Mouse (Mus musculus): Measurements from ENCODE around the gene Nlk. TPM values are rescaled to one million over a fixed set of nuclear protein-coding genes. Genes with fewer than 3 reads are reported as not detected.
"Not testable (repeated sequence)": the region's sequence is repeated elsewhere in the genome, so short reads cannot be mapped to it uniquely, and the experiment has no call there.

Nlk gene
- polyA plus RNA-seq, 1 experiment, result 9.8 TPM

GRCm38 (mm10) chr11:78598763-78599415 is 98.3 kb downstream of the Nlk start:
- H3K4me1 ChIP-seq (ENCODE audit: control insufficient read depth, insufficient read depth, insufficient read length, low read length), result peaks cover 14% of the 10 kb centered on the region; the same call in 1 of the 2 replicates
- no peak overlapping the region for H3K27ac ChIP-seq (ENCODE audit: insufficient read depth, low read depth, low read length)
- no peak overlapping the region for H3K4me3 ChIP-seq (ENCODE audit: low read depth, low read length)
- no peaks in the 10 kb centered on the region for H3K36me3 ChIP-seq (ENCODE audit: control insufficient read depth, insufficient read depth, low read length)
- 47% methylated on average over 3 of the region's 3 CpGs for WGBS
- H3K27me3 ChIP-seq (ENCODE audit: control insufficient read depth, insufficient read depth, low read length), result no peaks in the 10 kb centered on the region
- no peak for TF ChIP-seq CTCF (IDR thresholded peaks at IDR 0.05; ENCODE audit: extremely low read depth, insufficient read length, insufficient replicate concordance, low read depth, low read length)
- TF ChIP-seq POLR2A (IDR thresholded peaks at IDR 0.05; ENCODE audit: low read depth, low read length), result no peak

DNA sequence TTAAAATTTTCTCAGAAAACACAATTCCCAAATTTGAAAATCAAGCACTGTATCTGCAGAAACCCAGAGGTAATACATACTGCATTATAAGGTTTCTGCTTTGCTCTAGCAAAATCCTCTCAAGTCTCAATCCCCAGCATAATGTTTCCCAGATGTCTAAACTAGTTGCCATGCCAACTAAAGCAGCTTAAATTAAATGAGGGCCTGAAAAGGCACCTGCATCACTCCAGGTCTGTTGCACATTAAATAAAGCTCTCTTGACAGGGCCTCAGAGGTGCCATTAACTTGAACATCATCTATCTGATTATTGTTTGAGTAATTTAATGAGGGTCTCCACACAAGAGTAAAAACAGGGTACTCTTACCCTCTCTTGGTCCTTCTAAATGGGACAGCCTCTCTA is 100.4 kb downstream of the Nlk start:
- TF ChIP-seq CTCF (IDR thresholded peaks at IDR 0.05; ENCODE audit: extremely low read depth, insufficient read length, insufficient replicate concordance, low read depth, low read length) (no peak), POLR2A (IDR thresholded peaks at IDR 0.05; ENCODE audit: low read depth, low read length) (no peak)
- Histone ChIP-seq H3K4me3 (ENCODE audit: low read depth, low read length) (no peak overlapping the region), H3K4me1 (ENCODE audit: control insufficient read depth, insufficient read depth, insufficient read length, low read length) (peaks cover 14% of the 10 kb centered on the region; the same call in 1 of the 2 replicates), H3K27me3 (ENCODE audit: control insufficient read depth, insufficient read depth, low read length) (no peaks in the 10 kb centered on the region), H3K27ac (ENCODE audit: insufficient read depth, low read depth, low read length) (no peak overlapping the region), H3K36me3 (ENCODE audit: control insufficient read depth, insufficient read depth, low read length) (no peaks in the 10 kb centered on the region)

DNA sequence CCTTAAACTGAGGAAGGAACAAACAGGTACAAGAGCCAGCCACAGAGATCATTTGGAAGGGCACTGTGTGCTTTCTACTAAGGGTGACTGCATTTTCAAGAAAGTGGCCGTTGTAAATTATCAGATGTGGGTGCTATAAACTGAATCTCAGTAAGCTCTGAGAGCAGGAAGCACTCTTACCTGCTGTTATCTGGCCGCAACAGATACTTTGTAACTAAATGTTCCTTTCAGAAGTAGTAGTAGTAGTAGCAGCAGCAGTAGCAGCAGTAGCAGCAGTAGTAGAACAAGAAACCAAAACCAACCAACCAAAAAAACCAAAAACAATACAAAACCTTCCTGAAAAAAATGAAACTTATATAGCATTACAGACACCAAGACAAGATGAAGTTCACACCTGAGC is 101.4 kb downstream of the Nlk start:
- Histone ChIP-seq H3K36me3 (ENCODE audit: control insufficient read depth, insufficient read depth, low read length) (no peaks in the 10 kb centered on the region), H3K27me3 (ENCODE audit: control insufficient read depth, insufficient read depth, low read length) (no peaks in the 10 kb centered on the region), H3K4me1 (ENCODE audit: control insufficient read depth, insufficient read depth, insufficient read length, low read length) (peaks cover 14% of the 10 kb centered on the region; the same call in 1 of the 2 replicates), H3K4me3 (ENCODE audit: low read depth, low read length) (no peak overlapping the region), H3K27ac (ENCODE audit: insufficient read depth, low read depth, low read length) (peak overlapping the region; percentile 39)
- 37% methylated on average over 2 of the region's 2 CpGs for WGBS
- TF ChIP-seq POLR2A (IDR thresholded peaks at IDR 0.05; ENCODE audit: low read depth, low read length) (no peak), CTCF (IDR thresholded peaks at IDR 0.05; ENCODE audit: extremely low read depth, insufficient read length, insufficient replicate concordance, low read depth, low read length) (no peak)

- TF ChIP-seq POLR2A (IDR thresholded peaks at IDR 0.05; ENCODE audit: low read depth, low read length), result no peak
- no peak for TF ChIP-seq CTCF (IDR thresholded peaks at IDR 0.05; ENCODE audit: extremely low read depth, insufficient read length, insufficient replicate concordance, low read depth, low read length)
- no peaks in the 10 kb centered on the region for H3K27me3 ChIP-seq (ENCODE audit: control insufficient read depth, insufficient read depth, low read length)
- whole genome bisulfite sequencing, result 83% methylated on average over 6 of the region's 6 CpGs
- no peak overlapping the region for H3K27ac ChIP-seq (ENCODE audit: insufficient read depth, low read depth, low read length)
- H3K4me1 ChIP-seq (ENCODE audit: control insufficient read depth, insufficient read depth, insufficient read length, low read length), result peaks cover 12% of the 10 kb centered on the region; the same call in 1 of the 2 replicates
- no peak overlapping the region for H3K4me3 ChIP-seq (ENCODE audit: low read depth, low read length)
- H3K36me3 ChIP-seq (ENCODE audit: control insufficient read depth, insufficient read depth, low read length), result no peaks in the 10 kb centered on the region
Measured at GRCm38 (mm10) chr11:78594271-78594964, 102.8 kb downstream of the Nlk start.

DNA sequence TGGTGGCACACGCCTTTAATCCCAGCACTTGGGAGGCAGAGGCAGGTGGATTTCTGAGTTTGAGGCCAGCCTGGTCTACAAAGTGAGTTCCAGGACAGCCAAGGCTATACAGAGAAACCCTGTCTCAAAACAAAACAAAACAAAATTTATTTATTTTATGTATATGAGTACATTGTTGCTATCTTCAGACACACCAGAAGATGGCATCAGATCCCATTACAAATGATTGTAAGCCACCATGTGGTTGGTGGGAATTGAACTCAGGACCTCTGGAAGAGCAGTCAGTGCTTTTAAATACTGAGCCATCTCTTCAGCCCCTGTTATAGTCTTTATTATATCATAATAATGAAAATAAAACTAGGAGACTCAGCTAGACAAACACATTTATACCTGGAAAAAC is 109.5 kb downstream of the Nlk start:
- not testable (repeated sequence) for H3K27ac ChIP-seq (ENCODE audit: insufficient read depth, low read depth, low read length); H3K4me1 ChIP-seq (ENCODE audit: control insufficient read depth, insufficient read depth, insufficient read length, low read length); H3K27me3 ChIP-seq (ENCODE audit: control insufficient read depth, insufficient read depth, low read length); H3K4me3 ChIP-seq (ENCODE audit: low read depth, low read length)
- H3K36me3 ChIP-seq (ENCODE audit: control insufficient read depth, insufficient read depth, low read length), result peaks cover 13% of the 10 kb centered on the region
- WGBS, result 93% methylated on average over 1 of the region's 1 CpGs

- Histone ChIP-seq H3K4me1 (ENCODE audit: control insufficient read depth, insufficient read depth, insufficient read length, low read length) (no peaks in the 10 kb centered on the region), H3K27ac (ENCODE audit: insufficient read depth, low read depth, low read length) (no peak overlapping the region), H3K36me3 (ENCODE audit: control insufficient read depth, insufficient read depth, low read length) (peaks cover 18% of the 10 kb centered on the region), H3K4me3 (ENCODE audit: low read depth, low read length) (no peak overlapping the region), H3K27me3 (ENCODE audit: control insufficient read depth, insufficient read depth, low read length) (no peaks in the 10 kb centered on the region)
- TF ChIP-seq POLR2A (IDR thresholded peaks at IDR 0.05; ENCODE audit: low read depth, low read length) (no peak), CTCF (IDR thresholded peaks at IDR 0.05; ENCODE audit: extremely low read depth, insufficient read length, insufficient replicate concordance, low read depth, low read length) (no peak)
Measured at GRCm38 (mm10) chr11:78586099-78586498, 111.1 kb downstream of the Nlk start.

DNA sequence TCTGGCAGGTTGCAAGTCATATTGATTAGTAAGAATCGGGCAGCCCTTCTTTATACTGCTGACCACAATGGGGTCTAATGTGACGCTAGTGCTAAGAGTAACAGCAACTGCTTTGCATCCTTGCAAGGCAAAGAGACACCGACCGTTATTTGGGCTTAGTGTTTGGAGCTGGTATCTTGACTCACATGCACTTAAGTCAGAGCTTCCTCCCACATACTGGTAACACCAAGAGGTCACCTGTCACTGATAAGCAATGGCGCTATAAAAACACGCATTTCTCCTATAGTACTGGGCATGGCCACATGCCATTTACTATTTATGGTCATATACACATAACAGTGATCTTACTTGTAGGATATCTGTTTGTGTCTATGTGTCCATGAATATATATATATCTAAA is 114.3 kb downstream of the Nlk start:
- Histone ChIP-seq H3K27me3 (ENCODE audit: control insufficient read depth, insufficient read depth, low read length) (no peaks in the 10 kb centered on the region), H3K36me3 (ENCODE audit: control insufficient read depth, insufficient read depth, low read length) (peaks cover 24% of the 10 kb centered on the region), H3K4me3 (ENCODE audit: low read depth, low read length) (no peak overlapping the region), H3K4me1 (ENCODE audit: control insufficient read depth, insufficient read depth, insufficient read length, low read length) (no peaks in the 10 kb centered on the region), H3K27ac (ENCODE audit: insufficient read depth, low read depth, low read length) (no peak overlapping the region)
- WGBS, result 82% methylated on average over 6 of the region's 6 CpGs
- TF ChIP-seq POLR2A (IDR thresholded peaks at IDR 0.05; ENCODE audit: low read depth, low read length), result no peak
